Mouse (Mus musculus) frontal cortex, adult (tissue): ENCODE results near the gene 4930539E08Rik.
A peak's percentile ranks its signal among the peaks of the same experiment; 100 is the strongest.

Experiments used
- ATAC-seq: cut with Nextera tagmentation; 2 replicates; pipeline ENCODE4 v1.9.2; 2017; ENCODE audit warnings: mild to moderate bottlenecking, moderate library complexity, mixed read lengths; ENCODE audit not compliant: low TSS enrichment

The 4930539E08Rik gene

DNA sequence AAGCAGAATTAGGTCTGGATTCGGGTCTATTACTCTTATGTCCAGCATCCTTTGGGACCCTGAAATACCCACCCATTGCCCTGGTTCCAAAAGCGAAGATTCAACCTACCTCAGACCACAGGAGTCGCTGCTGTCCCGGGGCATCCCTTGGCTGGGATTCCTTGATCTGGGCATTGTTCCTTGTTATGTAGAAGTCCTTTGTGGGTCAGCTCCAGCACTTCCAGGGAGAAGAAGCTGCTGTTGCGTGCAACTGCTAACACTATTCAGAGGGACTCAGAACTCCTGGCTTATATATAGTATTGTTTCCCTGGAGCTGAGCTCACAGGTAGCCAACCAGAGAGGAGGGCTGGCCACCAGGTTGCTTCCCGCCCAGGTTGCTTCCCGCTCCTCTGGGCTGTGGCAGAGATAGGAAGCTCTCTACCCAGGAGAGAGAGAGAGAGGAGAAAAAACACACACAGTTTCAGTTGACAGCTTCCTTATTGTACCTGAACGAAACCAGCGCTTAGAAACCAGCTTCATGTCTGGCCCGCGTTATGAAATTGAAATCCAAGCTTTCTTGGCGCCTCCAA, at the start of gene 4930539E08Rik:
Gene 4930539E08Rik (minus strand): TSS at position 265 of the 569 bp plus-strand sequence.
- ATAC-seq, result no peak

GRCm38 (mm10) chr17:28961596-28961995, 46.5 kb upstream of the 4930539E08Rik start:
- no peak for ATAC-seq

DNA sequence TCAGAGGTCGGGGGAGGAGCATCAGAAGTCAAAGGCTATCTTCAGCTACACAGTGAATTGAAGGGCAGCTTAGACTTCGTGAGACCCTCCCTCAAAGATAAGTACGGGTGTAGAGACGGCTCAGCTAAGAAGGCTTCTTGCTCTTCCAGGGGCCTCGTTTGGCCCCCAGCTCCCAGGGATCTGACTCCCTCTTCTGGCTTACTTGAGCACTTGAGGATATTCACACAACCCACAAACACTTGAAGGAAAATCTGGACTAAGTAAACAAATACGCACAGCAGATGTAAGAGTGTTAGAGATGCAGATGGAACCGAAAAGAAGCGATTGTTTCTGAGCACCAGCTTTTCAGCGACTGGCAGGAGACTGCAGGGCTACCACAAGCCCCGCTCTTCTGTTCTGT, 45.5 kb upstream of the 4930539E08Rik start:
- no peak for ATAC-seq

GRCm38 (mm10) chr17:28954416-28954815, 39.3 kb upstream of the 4930539E08Rik start:
- no peak for ATAC-seq

- no peak for ATAC-seq
Observed at GRCm38 (mm10) chr17:28953251-28953650, 38.1 kb upstream of the 4930539E08Rik start.

GRCm38 (mm10) chr17:28951831-28952799, 37.0 kb upstream of the 4930539E08Rik start, which contains the start of gene Kctd20:
TSS of gene Kctd20 (plus strand) at chr17:28951950.
- peak; percentile 76 for ATAC-seq

GRCm38 (mm10) chr17:28950751-28951150, 35.6 kb upstream of the 4930539E08Rik start:
- ATAC-seq, result no peak

DNA sequence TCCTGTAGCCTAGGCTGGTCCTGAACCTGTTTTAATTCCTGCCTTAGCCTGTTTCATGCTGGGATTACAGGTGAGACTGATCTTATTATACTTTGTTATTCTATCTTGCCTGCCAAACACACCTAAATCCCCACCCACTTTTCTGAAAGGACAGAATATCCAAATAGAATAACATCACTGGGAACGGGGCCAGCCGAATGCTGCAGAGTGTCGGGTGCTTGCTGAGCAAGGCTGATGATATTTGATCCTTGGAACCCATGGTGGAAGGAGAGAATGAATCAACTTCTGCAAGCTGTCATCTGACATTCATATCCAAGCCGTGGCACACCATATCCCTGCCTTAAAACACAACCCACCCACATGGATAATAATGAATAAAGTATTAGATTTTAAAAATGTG, 33.5 kb upstream of the 4930539E08Rik start:
- ATAC-seq, result no peak

- no peak for ATAC-seq
Observed at GRCm38 (mm10) chr17:28947011-28947939, 32.2 kb upstream of the 4930539E08Rik start.

- no peak for ATAC-seq
Observed at GRCm38 (mm10) chr17:28944481-28944880, 29.4 kb upstream of the 4930539E08Rik start.

GRCm38 (mm10) chr17:28943740-28944139, 28.6 kb upstream of the 4930539E08Rik start, which contains the start of gene Pxt1:
TSS of gene Pxt1 (minus strand) at chr17:28943840.
- no peak for ATAC-seq

DNA sequence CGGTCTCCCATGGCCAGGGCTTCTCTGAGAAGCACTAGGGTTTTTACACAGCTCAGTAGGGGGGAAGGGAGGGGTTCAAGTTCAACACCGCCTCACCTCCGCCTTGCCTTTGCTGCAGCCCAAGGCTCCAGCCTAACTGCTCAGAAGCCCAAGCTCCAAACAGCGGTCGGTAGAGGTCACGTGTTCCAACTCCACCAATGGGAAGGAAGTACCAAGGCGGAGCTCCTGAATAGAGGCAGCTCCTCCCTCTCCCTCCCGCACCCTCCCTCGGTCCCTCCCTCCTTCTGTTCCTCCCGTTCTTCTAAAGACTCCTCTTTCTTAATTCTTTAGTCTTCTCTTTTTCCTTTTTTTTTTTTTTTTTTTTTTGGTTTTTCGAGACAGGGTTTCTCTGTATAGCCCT, 27.0 kb upstream of the 4930539E08Rik start:
- no peak for ATAC-seq

- no peak for ATAC-seq
Observed at GRCm38 (mm10) chr17:28940776-28941555, 25.8 kb upstream of the 4930539E08Rik start.

DNA sequence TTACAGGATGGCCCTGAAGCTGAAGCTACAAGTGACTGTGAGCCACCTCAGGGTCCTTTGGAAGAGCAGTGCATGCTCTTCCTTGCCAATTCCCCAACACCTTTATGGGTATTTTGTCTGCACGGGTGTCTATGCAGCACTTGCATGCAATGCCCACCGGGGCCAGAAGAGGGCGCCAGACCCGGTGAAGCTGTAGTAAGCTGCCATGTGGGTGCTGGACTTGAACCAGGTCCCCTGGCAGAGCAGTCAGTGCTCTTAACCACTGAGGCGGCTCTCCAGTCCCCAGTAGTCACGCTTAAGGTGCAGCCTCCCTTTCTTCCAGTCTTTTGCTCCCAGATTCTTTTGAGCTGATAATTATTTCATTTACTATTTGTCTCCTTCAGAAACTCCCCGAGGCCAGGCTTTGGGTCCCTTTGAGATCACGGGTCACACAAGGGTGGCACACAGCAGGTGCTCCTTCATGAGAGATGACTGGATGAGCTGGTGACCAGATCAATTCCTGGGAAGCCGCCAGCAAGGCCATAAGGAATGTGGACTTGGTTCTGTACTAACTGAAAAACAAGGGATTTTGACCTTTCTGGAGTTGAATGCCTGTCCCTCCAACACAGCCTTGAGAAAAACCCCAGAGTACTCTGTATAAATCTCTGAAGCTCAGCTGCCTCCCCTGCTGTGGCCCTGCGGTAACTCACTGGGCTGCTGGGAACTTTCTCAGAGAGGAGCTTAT, 21.7 kb upstream of the 4930539E08Rik start:
- no peak for ATAC-seq

GRCm38 (mm10) chr17:28936133-28936532, 21.0 kb upstream of the 4930539E08Rik start:
- no peak for ATAC-seq

- ATAC-seq, result no peak
Observed at GRCm38 (mm10) chr17:28934120-28934916, 19.2 kb upstream of the 4930539E08Rik start.

DNA sequence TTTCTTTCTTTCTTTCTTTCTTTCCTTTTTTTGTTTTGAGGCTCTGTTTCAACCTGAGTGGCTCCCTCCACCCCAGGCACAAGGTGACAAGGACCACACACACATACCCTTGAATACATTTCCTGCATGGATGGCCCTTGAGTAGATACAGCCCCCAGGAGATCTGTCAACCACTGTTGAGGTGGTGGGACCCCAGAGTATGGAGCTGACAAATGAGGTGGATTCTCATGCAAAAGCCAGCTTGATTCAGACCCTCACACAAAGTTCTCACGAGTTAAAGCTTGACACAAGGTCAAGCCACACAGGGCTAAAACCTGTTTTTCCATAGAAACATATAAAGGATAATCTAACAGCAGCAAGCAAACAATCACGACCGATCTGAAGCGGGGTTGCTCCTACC, 17.1 kb upstream of the 4930539E08Rik start:
- ATAC-seq, result no peak

GRCm38 (mm10) chr17:28931436-28932211, 16.5 kb upstream of the 4930539E08Rik start:
- ATAC-seq, result no peak
